Mouse (Mus musculus): ENCODE data around the gene Pxn. TPM values are rescaled to one million over a fixed set of nuclear protein-coding genes. Genes with fewer than 3 reads are reported as not detected.
A peak's percentile ranks its signal among the peaks of the same experiment; 100 is the strongest.

Pxn gene
- polyA plus RNA-seq, 2 experiments = 4.8 to 12.9 TPM

DNA sequence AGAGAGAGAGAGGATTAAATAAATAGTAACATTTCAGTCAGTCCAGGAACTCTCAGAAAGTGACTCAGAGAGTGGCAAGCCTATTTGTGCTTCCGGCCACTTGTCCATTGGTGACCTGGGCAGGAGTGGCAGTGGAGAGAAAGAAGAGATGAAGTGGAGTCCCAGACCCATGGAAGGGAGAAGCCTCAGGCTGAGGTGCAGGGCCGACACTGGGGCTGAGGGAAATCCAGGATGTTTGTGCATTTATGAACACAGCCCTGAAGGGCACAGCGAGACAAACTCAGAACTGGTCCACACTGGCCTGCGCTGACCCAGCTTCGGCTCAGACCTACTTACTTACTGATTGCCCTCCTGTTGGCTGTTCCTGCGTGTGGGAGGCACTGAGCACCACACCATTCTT, 36.7 kb upstream of the Pxn start:
- TF ChIP-seq CTCF (IDR thresholded peaks at IDR 0.05; ENCODE audit: low read depth) = no peak
- TF ChIP-seq EP300 (IDR thresholded peaks at IDR 0.05; ENCODE audit: low read depth) = no peak
- DNase-seq (ENCODE audit: low read depth in 3 of 3, low spot score in 3 of 3) = no peak
- Histone ChIP-seq H3K9me3 (ENCODE audit: control insufficient read depth, low read length) (no peaks in the 10 kb centered on the region), H3K9ac (replicated peaks) (no peak overlapping the region), H3K4me2 (ENCODE audit: low read depth) (no peak overlapping the region), H3K4me1 (replicated peaks; ENCODE audit: control insufficient read depth in 2 of 2, insufficient read depth in 2 of 2, low read length in 1 of 2) (peaks cover 0 to 8% of the 10 kb centered on the region in 2 experiments; a peak in 1 of 4 replicates), H3K36me3 (replicated peaks; ENCODE audit: control insufficient read depth, insufficient read depth, low read depth) (no peaks in the 10 kb centered on the region), H3K27ac (no peak overlapping the region), H3K27me3 (ENCODE audit: control insufficient read depth, insufficient read depth, low read length) (no peaks in the 10 kb centered on the region; the same call in 1 of the 2 replicates), H3K4me3 (ENCODE audit: insufficient read depth in 1 of 2, low read depth in 2 of 2, low read length in 2 of 2) (no peak overlapping the region)
- ATAC-seq (ENCODE audit: insufficient read depth) = no peak
- 54% methylated on average over 6 of the region's 6 CpGs for WGBS (ENCODE audit: insufficient replicate concordance)

DNA sequence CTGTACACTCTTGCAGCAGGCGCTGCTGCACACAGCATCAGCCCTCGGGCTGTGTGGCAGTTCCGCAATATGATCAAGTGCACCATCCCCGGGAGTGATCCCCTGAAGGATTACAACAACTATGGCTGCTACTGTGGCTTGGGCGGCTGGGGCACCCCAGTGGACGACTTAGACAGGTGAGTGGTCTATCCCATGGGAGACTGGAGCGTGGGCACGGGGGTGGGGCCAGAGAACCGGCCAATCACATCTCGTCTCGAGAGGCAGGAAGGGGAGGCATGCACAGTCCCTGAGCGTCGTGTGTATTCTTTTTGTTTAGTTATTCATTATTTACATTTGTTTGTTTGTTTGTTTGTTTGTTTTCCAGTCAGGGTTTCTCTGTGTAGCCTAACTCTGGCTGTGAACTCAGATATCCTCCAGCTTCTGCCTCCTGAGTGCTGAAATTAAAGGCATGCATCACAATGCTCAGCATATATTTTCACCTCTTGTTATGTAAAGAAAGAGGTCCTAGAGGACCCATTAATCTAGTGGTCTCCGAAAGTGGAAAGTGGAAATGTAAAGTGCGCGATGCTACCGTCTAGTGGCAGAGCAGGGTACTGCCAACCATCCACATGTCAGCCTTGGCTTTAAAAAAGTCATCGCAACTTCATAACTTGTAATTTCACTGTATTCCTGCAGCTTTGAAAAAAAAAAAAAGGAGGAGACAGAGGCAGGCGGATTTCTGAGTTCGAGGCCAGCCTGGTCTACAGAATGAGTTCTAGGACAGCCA, 35.5 kb upstream of the Pxn start:
- Histone ChIP-seq H3K4me2 (ENCODE audit: low read depth) (peak overlapping the region; percentile 39), H3K9ac (replicated peaks) (no peak overlapping the region), H3K27ac (no peak overlapping the region), H3K27me3 (ENCODE audit: control insufficient read depth, insufficient read depth, low read length) (no peaks in the 10 kb centered on the region; the same call in 1 of the 2 replicates), H3K4me1 (replicated peaks; ENCODE audit: control insufficient read depth in 2 of 2, insufficient read depth in 2 of 2, low read length in 1 of 2) (peaks cover 0 to 12% of the 10 kb centered on the region in 2 experiments; a peak in 1 of 4 replicates), H3K36me3 (replicated peaks; ENCODE audit: control insufficient read depth, insufficient read depth, low read depth) (no peaks in the 10 kb centered on the region), H3K4me3 (ENCODE audit: insufficient read depth in 1 of 2, low read depth in 2 of 2, low read length in 2 of 2) (no peak overlapping the region), H3K9me3 (ENCODE audit: control insufficient read depth, low read length) (no peaks in the 10 kb centered on the region)
- DNase-seq (ENCODE audit: low read depth in 3 of 3, low spot score in 3 of 3) = no peak
- WGBS (ENCODE audit: insufficient replicate concordance) = 34% methylated on average over 20 of the region's 20 CpGs
- TF ChIP-seq EP300 (IDR thresholded peaks at IDR 0.05; ENCODE audit: low read depth) (no peak), CTCF (IDR thresholded peaks at IDR 0.05; ENCODE audit: low read depth) (peak; percentile 80)
- no peak for ATAC-seq (ENCODE audit: insufficient read depth)

DNA sequence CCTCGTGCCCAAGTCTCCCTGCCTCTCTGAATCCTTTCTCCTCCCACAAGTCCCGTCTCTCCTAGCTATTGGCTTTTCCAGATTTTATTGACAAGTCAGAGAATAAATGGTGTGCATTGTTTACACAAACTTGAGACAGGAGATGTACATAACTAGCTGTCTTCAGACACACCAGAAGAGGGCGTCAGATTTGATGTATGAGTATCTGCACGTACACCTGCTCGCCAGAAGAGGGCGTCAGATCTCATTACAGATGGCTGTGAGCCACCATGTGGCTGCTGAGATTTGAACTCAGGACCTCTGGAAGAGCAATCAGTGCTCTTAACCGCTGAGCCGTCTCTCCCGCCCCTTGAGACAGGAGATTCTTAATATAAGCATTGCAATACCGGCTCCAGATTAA, 33.3 kb upstream of the Pxn start:
- no peak for DNase-seq (ENCODE audit: low read depth in 3 of 3, low spot score in 3 of 3)
- no peak overlapping the region for H3K27ac ChIP-seq
- TF ChIP-seq CTCF (IDR thresholded peaks at IDR 0.05; ENCODE audit: low read depth) = peak; percentile 59
- no peak for TF ChIP-seq EP300 (IDR thresholded peaks at IDR 0.05; ENCODE audit: low read depth)
- WGBS (ENCODE audit: insufficient replicate concordance) = 57% methylated on average over 10 of the region's 10 CpGs
- H3K4me3 ChIP-seq (ENCODE audit: insufficient read depth in 1 of 2, low read depth in 2 of 2, low read length in 2 of 2) = no peak overlapping the region
- no peak overlapping the region for H3K4me2 ChIP-seq (ENCODE audit: low read depth)
- peaks cover 0 to 8% of the 10 kb centered on the region in 2 experiments; a peak in 1 of 4 replicates for H3K4me1 ChIP-seq (replicated peaks; ENCODE audit: control insufficient read depth in 2 of 2, insufficient read depth in 2 of 2, low read length in 1 of 2)
- ATAC-seq (ENCODE audit: insufficient read depth) = no peak
- H3K9ac ChIP-seq (replicated peaks) = no peak overlapping the region
- no peaks in the 10 kb centered on the region for H3K9me3 ChIP-seq (ENCODE audit: control insufficient read depth, low read length)
- H3K36me3 ChIP-seq (replicated peaks; ENCODE audit: control insufficient read depth, insufficient read depth, low read depth) = no peaks in the 10 kb centered on the region
- no peaks in the 10 kb centered on the region; the same call in 1 of the 2 replicates for H3K27me3 ChIP-seq (ENCODE audit: control insufficient read depth, insufficient read depth, low read length)

DNA sequence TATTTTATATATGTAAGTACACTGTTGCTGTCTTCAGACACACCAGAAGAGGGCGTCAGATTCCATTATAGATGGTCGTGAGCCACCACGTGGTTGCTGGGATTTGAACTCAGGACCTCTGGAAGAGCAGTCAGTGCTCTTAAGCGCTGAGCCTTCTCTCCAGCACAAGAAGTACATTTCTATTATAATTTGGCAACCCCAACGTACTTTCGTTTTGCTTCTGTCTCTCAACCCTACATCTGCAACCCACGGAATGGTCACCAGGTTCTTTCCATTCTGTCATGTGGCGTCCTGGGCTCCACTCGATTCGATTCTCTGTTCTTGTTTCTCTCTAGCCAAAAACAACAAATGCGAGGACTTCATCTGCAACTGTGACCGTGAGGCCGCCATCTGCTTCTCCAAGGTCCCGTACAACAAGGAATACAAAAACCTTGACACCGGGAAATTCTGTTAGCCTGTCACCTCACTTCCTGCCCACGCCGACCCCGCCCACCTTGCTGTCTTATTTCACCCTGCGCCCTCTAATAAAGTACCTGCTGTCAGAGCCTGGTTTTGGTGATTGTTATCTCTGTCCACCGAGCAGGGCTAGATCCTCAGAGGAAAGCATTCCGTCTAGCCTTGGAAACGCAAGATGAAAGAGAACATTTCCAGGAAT, 32.2 kb upstream of the Pxn start:
- Histone ChIP-seq H3K4me3 (ENCODE audit: insufficient read depth in 1 of 2, low read depth in 2 of 2, low read length in 2 of 2) (no peak overlapping the region), H3K9ac (replicated peaks) (no peak overlapping the region), H3K27ac (no peak overlapping the region), H3K9me3 (ENCODE audit: control insufficient read depth, low read length) (no peaks in the 10 kb centered on the region), H3K27me3 (ENCODE audit: control insufficient read depth, insufficient read depth, low read length) (no peaks in the 10 kb centered on the region; the same call in 1 of the 2 replicates), H3K36me3 (replicated peaks; ENCODE audit: control insufficient read depth, insufficient read depth, low read depth) (no peaks in the 10 kb centered on the region), H3K4me1 (replicated peaks; ENCODE audit: control insufficient read depth in 2 of 2, insufficient read depth in 2 of 2, low read length in 1 of 2) (peaks cover 0 to 8% of the 10 kb centered on the region in 2 experiments; a peak in 1 of 4 replicates), H3K4me2 (ENCODE audit: low read depth) (peak overlapping the region; percentile 0; the same call in 1 of the 2 replicates)
- ATAC-seq (ENCODE audit: insufficient read depth) (no peak), DNase-seq (ENCODE audit: low read depth in 3 of 3, low spot score in 3 of 3) (no peak)
- TF ChIP-seq CTCF (IDR thresholded peaks at IDR 0.05; ENCODE audit: low read depth) (no peak), EP300 (IDR thresholded peaks at IDR 0.05; ENCODE audit: low read depth) (no peak)
- WGBS (ENCODE audit: insufficient replicate concordance) = 47% methylated on average over 22 of the region's 22 CpGs

All from liver, embryonic 14.5 days (tissue).